In genomic region chr1:86873745-86874144, GRCm38 (mm10) we compare ENCODE assay signal across 12 mouse cellular contexts.
"Had no signal": no experiment of that assay in that cellular context is flagged by ENCODE, and none has a peak within 500 bp of the region (broad histone marks: within the 10 kb centered on the region; RNA-seq: fewer than 3 reads in every experiment).

No protein-coding gene starts in this region.

- H3K36me3 ChIP-seq: liver, embryonic 13.5 days had no signal

- H3K9me3 ChIP-seq: limb, embryonic 12.5 days; liver, embryonic 13.5 days; midbrain, embryonic 12.5 days had no signal

- ATAC-seq: liver, postnatal 0 days; midbrain, embryonic 16.5 days had no signal

- H3K4me3 ChIP-seq: layer of hippocampus, adult 2 months; limb, embryonic 12.5 days; liver, embryonic 13.5 days; midbrain, embryonic 12.5 days had no signal

- H3K9ac ChIP-seq: limb, embryonic 12.5 days; liver, embryonic 13.5 days; liver, postnatal 0 days; midbrain, embryonic 12.5 days had no signal

- H3K4me1 ChIP-seq: limb, embryonic 12.5 days; liver, embryonic 13.5 days; midbrain, embryonic 12.5 days had no signal

- H3K27ac ChIP-seq: layer of hippocampus, adult 2 months; limb, embryonic 12.5 days; liver, embryonic 13.5 days; midbrain, embryonic 12.5 days had no signal

- H3K4me2 ChIP-seq: limb, embryonic 12.5 days; liver, embryonic 13.5 days; midbrain, embryonic 12.5 days had no signal

- DNase-seq: kidney, adult 18-20 months; kidney, postnatal 10 days; kidney, postnatal 4 days; liver; liver, embryonic 13.5 days; liver, postnatal 0 days; thymus, adult 18-20 months; thymus, postnatal 25 days had no signal

- H3K27me3 ChIP-seq: limb, embryonic 12.5 days; liver, embryonic 13.5 days; midbrain, embryonic 12.5 days had no signal
